Mouse (Mus musculus) ovary, adult 18-20 months (tissue): ENCODE results near the gene Fermt2.

Experiments
- DNase-seq: peaks from one replicate; pipeline ENCODE4 v3.0.0; 2022; ENCODE audit warnings: low spot score, mixed read lengths

The Fermt2 gene

GRCm38 (mm10) chr14:45434220-45434619, 95.7 kb downstream of the Fermt2 start:
- no peak for DNase-seq

- DNase-seq = no peak
Measured at GRCm38 (mm10) chr14:45432003-45432402, 97.9 kb downstream of the Fermt2 start.

- no peak for DNase-seq
Measured at GRCm38 (mm10) chr14:45430066-45430842, 99.7 kb downstream of the Fermt2 start.

GRCm38 (mm10) chr14:45423220-45423619, 106.7 kb downstream of the Fermt2 start:
- DNase-seq = no peak

GRCm38 (mm10) chr14:45422371-45422770, 107.5 kb downstream of the Fermt2 start:
- no peak for DNase-seq

GRCm38 (mm10) chr14:45419323-45419722, 110.6 kb downstream of the Fermt2 start:
- no peak for DNase-seq

GRCm38 (mm10) chr14:45418553-45418952, 111.4 kb downstream of the Fermt2 start:
- no peak for DNase-seq

- no peak for DNase-seq
Measured at GRCm38 (mm10) chr14:45416265-45416664, 113.7 kb downstream of the Fermt2 start.
